Mouse (Mus musculus) cerebellum, adult 9-11 months (tissue): Measurements from ENCODE around the gene 5830411N06Rik.

Experiments
- DNase-seq: peaks from one replicate; pipeline ENCODE4 v3.0.0; 2022

Gene 5830411N06Rik

GRCm38 (mm10) chr7:140247216-140247615 lies at the start of gene 5830411N06Rik:
TSS of gene 5830411N06Rik (plus strand) at chr7:140247284.
- DNase-seq, result no peak

- DNase-seq, result no peak
Observed at GRCm38 (mm10) chr7:140201090-140201489, 46.0 kb upstream of the 5830411N06Rik start.

GRCm38 (mm10) chr7:140205864-140206263 lies 41.2 kb upstream of the 5830411N06Rik start, which contains the start of gene Olfr524:
TSS of gene Olfr524 (minus strand) at chr7:140205964.
- no peak for DNase-seq

GRCm38 (mm10) chr7:140206904-140207303 lies 40.2 kb upstream of the 5830411N06Rik start:
- DNase-seq, result no peak

GRCm38 (mm10) chr7:140208153-140208552 lies 38.9 kb upstream of the 5830411N06Rik start:
- no peak for DNase-seq

- DNase-seq, result no peak
Observed at GRCm38 (mm10) chr7:140208677-140209076, 38.4 kb upstream of the 5830411N06Rik start.

- DNase-seq, result no peak
Observed at GRCm38 (mm10) chr7:140213841-140214240, 33.2 kb upstream of the 5830411N06Rik start.

GRCm38 (mm10) chr7:140217967-140218366 lies 29.1 kb upstream of the 5830411N06Rik start, which contains the start of gene Cd163l1:
TSS of gene Cd163l1 (plus strand) at chr7:140218267.
- DNase-seq, result no peak

- DNase-seq, result no peak
Observed at GRCm38 (mm10) chr7:140219268-140219667, 27.8 kb upstream of the 5830411N06Rik start.

GRCm38 (mm10) chr7:140220375-140220774 lies 26.7 kb upstream of the 5830411N06Rik start:
- DNase-seq, result no peak

GRCm38 (mm10) chr7:140224209-140224608 lies 22.9 kb upstream of the 5830411N06Rik start:
- DNase-seq, result no peak

- DNase-seq, result no peak
Observed at GRCm38 (mm10) chr7:140228476-140228875, 18.6 kb upstream of the 5830411N06Rik start.

- DNase-seq, result no peak
Observed at GRCm38 (mm10) chr7:140231026-140231425, 16.1 kb upstream of the 5830411N06Rik start.

- DNase-seq, result no peak
Observed at GRCm38 (mm10) chr7:140233696-140234095, 13.4 kb upstream of the 5830411N06Rik start.

GRCm38 (mm10) chr7:140253780-140254299 lies 6.8 kb downstream of the 5830411N06Rik start:
- DNase-seq, result no peak

- DNase-seq, result no peak
Observed at GRCm38 (mm10) chr7:140295746-140296145, 48.7 kb downstream of the 5830411N06Rik start.

- no peak for DNase-seq
Observed at GRCm38 (mm10) chr7:140296876-140297275, 49.8 kb downstream of the 5830411N06Rik start.

- no peak for DNase-seq
Observed at GRCm38 (mm10) chr7:140299416-140299815, 52.3 kb downstream of the 5830411N06Rik start.

GRCm38 (mm10) chr7:140319861-140320385 lies 72.8 kb downstream of the 5830411N06Rik start:
- no peak for DNase-seq

- DNase-seq, result no peak
Observed at GRCm38 (mm10) chr7:140320558-140320957, 73.5 kb downstream of the 5830411N06Rik start, which contains the start of gene Olfr525. TSS of gene Olfr525 (plus strand) at chr7:140320858.

- DNase-seq, result no peak
Observed at GRCm38 (mm10) chr7:140321135-140321534, 74.1 kb downstream of the 5830411N06Rik start.

- no peak for DNase-seq
Observed at GRCm38 (mm10) chr7:140329766-140330304, 82.8 kb downstream of the 5830411N06Rik start.

- no peak for DNase-seq
Observed at GRCm38 (mm10) chr7:140333717-140334116, 86.6 kb downstream of the 5830411N06Rik start, which contains the start of gene Olfr527. TSS of gene Olfr527 (plus strand) at chr7:140334017.
